Mouse (Mus musculus) embryonic facial prominence, embryonic 14.5 days (tissue): ENCODE measurements around the gene Klc1. TPM values are rescaled to one million over a fixed set of nuclear protein-coding genes. Genes with fewer than 3 reads are reported as not detected.

Experiments used
- ATAC-seq: fragments of 200-750 bp; cut with Nextera tagmentation; 2 replicates; pipeline ENCODE4 v1.8.0; 2017; ENCODE audit warnings: low read depth, moderate number of reproducible peaks, moderate TSS enrichment
- DNase-seq: peaks from one replicate; pipeline ENCODE4 v3.0.0-alpha.2; 2015; ENCODE audit warnings: low spot score
- H3K27ac ChIP-seq: fragments of 300-500 bp; sonication (generic); replicated peaks from 2 replicates; pipeline ENCODE4 v1.5.1; 2014; ENCODE audit warnings: low read depth, mild to moderate bottlenecking, low read length, moderate library complexity
- H3K27me3 ChIP-seq: fragments of 300-500 bp; sonication (generic); replicated peaks from 2 replicates; pipeline ENCODE4 v1.6.1; 2014; ENCODE audit warnings: low read length; ENCODE audit not compliant: control insufficient read depth, insufficient read depth
- H3K36me3 ChIP-seq: fragments of 300-500 bp; sonication (generic); 2 replicates; pipeline ENCODE4 v1.6.1; 2014; ENCODE audit warnings: low read length, mixed read lengths; ENCODE audit not compliant: control insufficient read depth, insufficient read depth
- H3K4me1 ChIP-seq: fragments of 300-500 bp; sonication (generic); 2 replicates; pipeline ENCODE4 v1.6.1; 2014; ENCODE audit warnings: antibody characterized with exemption, low read length; ENCODE audit not compliant: control insufficient read depth, insufficient read depth
- H3K4me2 ChIP-seq: fragments of 300-500 bp; sonication (generic); 2 replicates; pipeline ENCODE4 v1.6.1; 2014; ENCODE audit warnings: low read depth, mild to moderate bottlenecking, low read length, moderate library complexity, mixed read lengths
- H3K4me3 ChIP-seq: fragments of 300-500 bp; sonication (generic); 2 replicates; pipeline ENCODE4 v1.5.1; 2014; ENCODE audit warnings: low read depth, mild to moderate bottlenecking, low read length
- H3K9ac ChIP-seq: fragments of 300-500 bp; sonication (generic); 2 replicates; pipeline ENCODE4 v1.6.1; 2014; ENCODE audit warnings: low read depth, mild to moderate bottlenecking, low read length, moderate library complexity, mixed read lengths
- H3K9me3 ChIP-seq: fragments of 300-500 bp; sonication (generic); 2 replicates; pipeline ENCODE4 v1.6.1; 2016; ENCODE audit warnings: low read length; ENCODE audit not compliant: control insufficient read depth
- WGBS: fragments of 180-500 bp; shearing (Covaris S2); extraction: QIAGEN DNeasy Blood & Tissue Kit; methylation state at CpG from one replicate; pipeline ENCODE4 v1.1.7; 2014; 5-methylcytosine and 5-hydroxymethylcytosine counted together
- polyA plus RNA-seq: library from polyadenylated mRNA; unstranded; fragments of >200 nt; fragmentation: Nextera tagmentation; extraction: Ambion mirVana; gene quantifications from 2 replicates; pipeline ENCODE4 v1.2.1, GENCODE M21; 2014

Gene Klc1
- polyA plus RNA-seq, 1 experiment from 2014 or later, result 128 TPM

GRCm38 (mm10) chr12:111851745-111852144 is 93.1 kb downstream of the Klc1 start:
- Histone ChIP-seq H3K27ac (no peak overlapping the region), H3K36me3 (no peaks in the 10 kb centered on the region), H3K9ac (no peak overlapping the region), H3K4me2 (no peak overlapping the region), H3K9me3 (no peaks in the 10 kb centered on the region), H3K4me1 (peaks cover 5% of the 10 kb centered on the region; the same call in 1 of the 2 replicates), H3K27me3 (no peaks in the 10 kb centered on the region), H3K4me3 (no peak overlapping the region)
- peak; percentile 65; the same call in 1 of the 2 replicates for ATAC-seq
- DNase-seq, result peak; percentile 75
- 68% methylated on average over 5 of the region's 5 CpGs for WGBS

GRCm38 (mm10) chr12:111853011-111853436 is 94.4 kb downstream of the Klc1 start:
- DNase-seq (peak; percentile 62), ATAC-seq (peak; percentile 75)
- Histone ChIP-seq H3K27me3 (no peaks in the 10 kb centered on the region), H3K4me2 (no peak overlapping the region), H3K27ac (no peak overlapping the region), H3K9me3 (no peaks in the 10 kb centered on the region), H3K36me3 (no peaks in the 10 kb centered on the region), H3K4me1 (peaks cover 5% of the 10 kb centered on the region; the same call in 1 of the 2 replicates), H3K9ac (no peak overlapping the region), H3K4me3 (no peak overlapping the region)
- 48% methylated on average over 10 of the region's 10 CpGs for WGBS

GRCm38 (mm10) chr12:111853546-111853945 is 94.9 kb downstream of the Klc1 start:
- WGBS, result 69% methylated on average over 4 of the region's 4 CpGs
- Histone ChIP-seq H3K9me3 (no peaks in the 10 kb centered on the region), H3K27me3 (no peaks in the 10 kb centered on the region), H3K36me3 (no peaks in the 10 kb centered on the region), H3K4me1 (peaks cover 5% of the 10 kb centered on the region; the same call in 1 of the 2 replicates), H3K4me3 (no peak overlapping the region), H3K27ac (no peak overlapping the region), H3K9ac (no peak overlapping the region), H3K4me2 (no peak overlapping the region)
- no peak for DNase-seq
- no peak for ATAC-seq

GRCm38 (mm10) chr12:111855448-111855847 is 96.8 kb downstream of the Klc1 start:
- Histone ChIP-seq H3K36me3 (no peaks in the 10 kb centered on the region), H3K4me2 (no peak overlapping the region), H3K27me3 (no peaks in the 10 kb centered on the region), H3K9me3 (no peaks in the 10 kb centered on the region), H3K4me1 (peaks cover 5% of the 10 kb centered on the region; the same call in 1 of the 2 replicates), H3K9ac (no peak overlapping the region), H3K27ac (no peak overlapping the region), H3K4me3 (no peak overlapping the region)
- WGBS, result 92% methylated on average over 2 of the region's 2 CpGs
- ATAC-seq (no peak), DNase-seq (no peak)

Other genes with a start within 250 kb of the Klc1 start
- 433 and 445 TPM in 2 replicates for gene Eif5, start 220.8 kb upstream of the Klc1 start, polyA plus RNA-seq
- gene Mark3, start 184.3 kb upstream of the Klc1 start, polyA plus RNA-seq, result 47.0 and 47.2 TPM in 2 replicates
- 206 and 208 TPM in 2 replicates for gene Ckb, start 86.5 kb upstream of the Klc1 start, polyA plus RNA-seq
- 5.8 and 7.9 TPM in 2 replicates for gene Trmt61a, start 80.7 kb upstream of the Klc1 start, polyA plus RNA-seq
- gene Bag5, start 45.6 kb upstream of the Klc1 start, polyA plus RNA-seq, result 59.0 and 61.5 TPM in 2 replicates
- 46.6 and 48.0 TPM in 2 replicates for gene Apopt1, start 45.6 kb upstream of the Klc1 start, polyA plus RNA-seq
- 8.5 and 11.7 TPM in 2 replicates for gene Xrcc3, start 55.0 kb downstream of the Klc1 start, polyA plus RNA-seq
- gene Zfyve21, start 55.3 kb downstream of the Klc1 start, polyA plus RNA-seq, result 119 and 122 TPM in 2 replicates
- 15.3 and 17.2 TPM in 2 replicates for gene Ppp1r13b, start 149.3 kb downstream of the Klc1 start, polyA plus RNA-seq
- 670 and 799 TPM in 2 replicates for gene Atp5mpl, start 208.1 kb downstream of the Klc1 start, polyA plus RNA-seq
- 0.21 and 0.34 TPM in 2 replicates for gene Tdrd9, start 212.7 kb downstream of the Klc1 start, polyA plus RNA-seq
- gene Rd3l, start 222.5 kb downstream of the Klc1 start, polyA plus RNA-seq, result not detected in 2 replicates